Mouse (Mus musculus): ENCODE measurements at regions not wholly inside any gene's neighbourhood (a gene's known extent, or its start where the extent isn't known, plus 50 kb on each side); places are given as distances from the start of the nearest gene placed in this dataset.

DNA sequence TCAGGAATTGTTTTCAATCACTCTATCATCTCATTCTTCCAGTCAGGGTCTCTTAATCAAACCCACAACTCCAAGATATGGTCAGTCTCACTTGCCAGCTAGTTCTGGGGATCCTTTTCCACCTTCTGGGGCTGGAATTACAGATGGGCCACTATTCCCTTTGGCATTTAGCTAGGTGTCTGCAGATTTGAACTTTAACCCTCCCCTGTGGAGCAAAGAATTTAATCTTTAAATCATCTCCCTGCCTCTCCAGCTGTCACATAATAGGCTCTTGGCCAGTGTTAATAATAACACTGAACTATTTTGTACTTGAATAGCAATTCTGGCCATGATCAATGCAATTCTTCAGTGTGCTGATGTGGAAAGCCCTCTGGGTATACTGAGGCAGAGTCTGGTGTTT lies 435.0 kb upstream of the Tmem132c start:
- ATAC-seq (replicated peaks; ENCODE audit: low FRiP score), result no peak
- no peak overlapping the region for H3K27ac ChIP-seq
- no peaks in the 10 kb centered on the region for H3K27me3 ChIP-seq
- no peak overlapping the region for H3K9ac ChIP-seq
- no peak overlapping the region for H3K4me3 ChIP-seq (replicated peaks)
- H3K36me3 ChIP-seq, result no peaks in the 10 kb centered on the region
- no peak overlapping the region for H3K4me2 ChIP-seq
- peaks cover 2% of the 10 kb centered on the region; the same call in 1 of the 2 replicates for H3K9me3 ChIP-seq (replicated peaks)
- no peaks in the 10 kb centered on the region for H3K4me1 ChIP-seq

DNA sequence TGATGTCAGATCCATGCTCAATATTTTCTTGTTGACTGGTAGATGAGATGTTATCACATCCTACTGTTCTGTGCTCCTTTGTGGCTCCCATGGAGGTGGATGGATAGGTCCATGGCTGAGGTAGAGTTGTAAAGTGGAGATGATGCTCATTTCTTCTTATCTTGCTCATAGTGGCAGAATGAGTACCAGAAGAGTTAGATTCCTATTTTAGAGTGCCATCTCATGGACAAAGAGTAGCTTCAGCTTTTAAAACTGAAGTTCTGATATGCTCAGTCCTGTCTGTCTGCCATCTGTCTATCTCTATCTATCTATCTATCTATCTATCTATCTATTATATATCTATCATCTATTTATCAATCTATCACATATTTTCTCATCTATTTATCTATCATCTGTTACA lies 425.5 kb upstream of the Tmem132c start:
- Histone ChIP-seq H3K4me2 (no peak overlapping the region), H3K9ac (no peak overlapping the region)
- ATAC-seq (replicated peaks; ENCODE audit: low FRiP score), result no peak

DNA sequence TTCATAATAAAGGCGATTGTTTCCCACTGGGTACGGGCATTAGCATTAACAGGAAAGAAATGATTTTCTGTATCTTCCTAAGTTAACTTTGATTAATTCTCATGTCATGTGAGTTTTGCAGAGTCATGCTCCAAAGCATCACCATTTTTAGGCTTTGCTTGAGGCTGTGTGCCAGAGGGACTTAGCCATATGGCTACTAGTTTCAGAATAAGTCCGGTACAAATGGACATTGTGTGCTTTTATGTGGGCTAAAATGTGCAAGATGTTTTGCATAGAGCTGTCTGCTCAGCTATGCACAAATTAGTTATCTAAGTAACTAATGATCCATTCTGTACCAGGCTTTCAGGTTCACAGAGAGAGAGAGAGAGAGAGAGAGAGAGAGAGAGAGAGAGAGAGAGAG lies 406.2 kb upstream of the Tmem132c start:
- no peak overlapping the region for H3K27ac ChIP-seq
- ATAC-seq (replicated peaks; ENCODE audit: low FRiP score), result no peak
- H3K4me3 ChIP-seq (replicated peaks), result no peak overlapping the region
- no peaks in the 10 kb centered on the region for H3K9me3 ChIP-seq (replicated peaks)
- H3K27me3 ChIP-seq, result no peaks in the 10 kb centered on the region
- no peak overlapping the region for H3K9ac ChIP-seq
- no peaks in the 10 kb centered on the region for H3K4me1 ChIP-seq
- no peak overlapping the region for H3K4me2 ChIP-seq
- H3K36me3 ChIP-seq, result no peaks in the 10 kb centered on the region
- 93% methylated on average over 3 of the region's 3 CpGs for WGBS

More for the DNA sequence above, 425.5 kb upstream of the Tmem132c start:
- Histone ChIP-seq H3K4me1 (no peaks in the 10 kb centered on the region), H3K4me3 (replicated peaks) (no peak overlapping the region), H3K9me3 (replicated peaks) (peaks cover 8% of the 10 kb centered on the region; the same call in 1 of the 2 replicates), H3K27me3 (no peaks in the 10 kb centered on the region), H3K36me3 (no peaks in the 10 kb centered on the region), H3K27ac (no peak overlapping the region)

DNA sequence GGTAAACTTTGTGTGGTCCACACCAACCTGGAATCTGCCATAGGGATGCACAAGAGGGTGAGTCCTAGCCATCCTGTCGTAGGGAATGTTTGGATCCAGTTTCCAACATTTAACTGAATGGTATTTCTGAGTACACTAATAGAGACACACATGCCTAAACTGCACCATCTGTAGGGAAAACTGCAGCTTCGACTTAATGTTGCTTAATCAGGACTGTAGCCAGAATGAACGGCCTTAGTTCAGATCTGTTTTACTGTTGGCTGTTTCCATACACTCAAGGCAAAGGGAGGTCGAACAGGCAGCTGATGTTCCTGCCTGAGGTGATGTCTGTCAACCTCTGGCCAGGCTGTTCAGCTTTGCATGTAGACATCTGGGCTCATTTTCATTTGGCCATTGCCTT lies 399.0 kb upstream of the Tmem132c start:
- no peaks in the 10 kb centered on the region for H3K4me1 ChIP-seq
- no peak overlapping the region for H3K9ac ChIP-seq
- H3K36me3 ChIP-seq, result no peaks in the 10 kb centered on the region
- no peak overlapping the region for H3K27ac ChIP-seq
- H3K9me3 ChIP-seq (replicated peaks), result no peaks in the 10 kb centered on the region
- 72% methylated on average over 4 of the region's 4 CpGs for WGBS
- no peaks in the 10 kb centered on the region for H3K27me3 ChIP-seq
- no peak overlapping the region for H3K4me3 ChIP-seq (replicated peaks)
- ATAC-seq (replicated peaks; ENCODE audit: low FRiP score), result no peak
- H3K4me2 ChIP-seq, result no peak overlapping the region

DNA sequence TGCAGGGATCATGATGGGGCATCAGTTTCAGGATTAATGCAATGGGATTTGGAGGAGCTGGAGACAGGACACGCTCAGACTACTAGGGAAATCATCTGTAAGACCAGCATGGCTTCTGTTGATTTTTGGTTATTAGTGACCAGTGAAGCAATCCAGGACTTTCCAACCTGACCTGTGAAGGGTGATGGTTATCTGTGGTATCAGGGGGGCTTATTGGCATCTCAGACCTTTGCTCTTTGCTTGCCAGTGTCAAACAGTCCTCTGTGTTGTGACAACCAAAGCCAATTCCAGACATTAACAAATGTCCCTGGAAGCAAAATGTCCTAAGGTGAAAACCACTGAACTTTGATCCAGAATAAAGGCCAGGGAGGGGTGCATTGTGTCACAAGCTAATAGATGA lies 379.5 kb upstream of the Tmem132c start:
- no peak overlapping the region for H3K27ac ChIP-seq
- no peaks in the 10 kb centered on the region for H3K9me3 ChIP-seq (replicated peaks)
- H3K36me3 ChIP-seq, result no peaks in the 10 kb centered on the region
- H3K9ac ChIP-seq, result no peak overlapping the region
- 76% methylated on average over 1 of the region's 1 CpGs for WGBS
- no peak overlapping the region for H3K4me2 ChIP-seq
- no peaks in the 10 kb centered on the region for H3K4me1 ChIP-seq
- no peak overlapping the region for H3K4me3 ChIP-seq (replicated peaks)
- ATAC-seq (replicated peaks; ENCODE audit: low FRiP score), result no peak
- no peaks in the 10 kb centered on the region for H3K27me3 ChIP-seq

DNA sequence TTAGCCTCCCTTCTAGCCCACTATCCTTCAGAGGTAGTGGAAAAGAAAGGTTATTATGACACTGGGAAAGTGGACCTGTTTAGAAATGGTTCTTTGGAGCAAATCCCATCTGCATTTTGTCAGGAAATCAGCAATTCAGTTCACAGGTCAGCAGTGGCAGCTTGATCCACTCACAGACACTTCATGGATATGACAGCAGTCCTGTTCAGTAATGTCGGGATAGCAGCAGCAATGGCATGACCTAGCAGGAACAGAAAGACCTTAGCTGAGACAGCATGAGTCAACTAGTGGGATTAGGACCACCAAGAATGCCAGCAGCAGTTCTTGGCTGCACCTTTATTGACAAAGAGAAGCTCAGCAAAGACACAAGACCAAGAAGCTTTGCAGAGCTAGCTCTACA lies 365.8 kb upstream of the Tmem132c start:
- WGBS, result 64% methylated on average over 1 of the region's 1 CpGs
- no peaks in the 10 kb centered on the region for H3K27me3 ChIP-seq
- H3K4me1 ChIP-seq, result no peaks in the 10 kb centered on the region
- ATAC-seq (replicated peaks; ENCODE audit: low FRiP score), result no peak
- H3K4me3 ChIP-seq (replicated peaks), result no peak overlapping the region
- no peak overlapping the region for H3K9ac ChIP-seq
- no peak overlapping the region for H3K27ac ChIP-seq
- H3K9me3 ChIP-seq (replicated peaks), result no peaks in the 10 kb centered on the region
- no peaks in the 10 kb centered on the region for H3K36me3 ChIP-seq
- no peak overlapping the region for H3K4me2 ChIP-seq

DNA sequence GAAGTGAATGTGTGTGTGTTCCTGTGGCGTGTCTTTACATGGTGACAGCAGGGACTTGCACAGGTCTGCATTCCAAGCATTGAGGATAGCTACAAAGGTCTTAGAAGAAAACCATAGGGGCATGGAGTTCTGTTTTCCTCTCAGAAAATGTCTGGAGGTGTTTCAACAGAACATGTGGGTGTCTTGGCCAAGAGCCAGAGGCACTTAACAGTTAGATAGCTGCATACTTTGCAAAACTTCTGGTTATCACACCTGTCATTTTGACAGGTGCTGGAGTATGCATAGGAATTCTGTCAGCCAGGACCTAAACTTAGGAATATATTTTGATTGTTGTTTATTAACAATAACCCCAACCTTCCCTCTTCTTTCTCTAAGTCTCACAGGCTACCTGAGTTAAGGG lies 350.9 kb upstream of the Tmem132c start:
- Histone ChIP-seq H3K4me3 (replicated peaks) (no peak overlapping the region), H3K27ac (no peak overlapping the region), H3K4me2 (no peak overlapping the region), H3K9ac (no peak overlapping the region), H3K36me3 (no peaks in the 10 kb centered on the region), H3K9me3 (replicated peaks) (no peaks in the 10 kb centered on the region), H3K27me3 (no peaks in the 10 kb centered on the region), H3K4me1 (no peaks in the 10 kb centered on the region)
- 55% methylated on average over 1 of the region's 1 CpGs for WGBS
- no peak for ATAC-seq (replicated peaks; ENCODE audit: low FRiP score)

DNA sequence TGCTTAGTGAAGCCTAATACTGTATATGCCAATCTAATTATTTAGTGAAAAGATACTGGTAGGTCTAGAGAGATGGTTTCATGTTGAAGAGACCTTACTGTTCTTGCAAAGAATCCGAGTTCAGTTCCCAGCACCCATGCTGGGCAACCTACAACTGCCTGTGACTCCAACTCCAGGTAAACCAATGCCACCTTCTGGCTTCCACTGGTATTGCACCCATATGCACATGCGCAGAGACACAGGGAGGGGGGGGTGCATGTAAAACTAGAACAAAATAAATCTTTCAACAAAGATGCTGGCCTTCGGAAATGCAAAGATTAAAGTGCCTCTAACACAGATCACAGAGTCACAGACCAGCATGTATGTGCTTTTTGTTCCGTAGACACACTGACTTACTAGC lies 348.5 kb upstream of the Tmem132c start:
- no peaks in the 10 kb centered on the region for H3K9me3 ChIP-seq (replicated peaks)
- WGBS, result 94% methylated on average over 4 of the region's 4 CpGs

DNA sequence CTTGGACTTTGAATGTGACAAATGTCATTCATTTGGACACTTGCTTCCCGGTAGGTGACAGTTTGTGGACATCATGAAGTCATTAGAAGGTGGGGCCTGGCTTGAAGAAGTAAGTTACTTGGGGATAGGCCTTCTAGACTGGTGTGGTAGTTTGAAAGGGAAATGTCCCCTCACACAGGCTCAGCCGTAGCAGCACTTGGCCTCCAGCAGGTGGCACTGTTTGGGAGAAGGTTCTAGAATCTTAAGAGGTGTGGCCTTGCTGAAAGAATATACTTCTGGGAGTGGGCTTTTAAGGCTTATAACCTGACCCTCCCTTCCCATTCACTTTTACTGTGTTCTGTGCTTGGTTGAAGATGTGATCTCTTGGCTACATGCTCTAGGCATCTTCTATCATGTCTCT lies 331.5 kb upstream of the Tmem132c start:
- H3K4me1 ChIP-seq, result no peaks in the 10 kb centered on the region
- no peak overlapping the region for H3K4me2 ChIP-seq
- ATAC-seq (replicated peaks; ENCODE audit: low FRiP score), result no peak
- no peak overlapping the region for H3K4me3 ChIP-seq (replicated peaks)
- H3K36me3 ChIP-seq, result no peaks in the 10 kb centered on the region
- 88% methylated on average over 2 of the region's 2 CpGs for WGBS
- H3K9ac ChIP-seq, result no peak overlapping the region
- H3K27me3 ChIP-seq, result no peaks in the 10 kb centered on the region
- no peaks in the 10 kb centered on the region for H3K9me3 ChIP-seq (replicated peaks)
- H3K27ac ChIP-seq, result no peak overlapping the region

More for the DNA sequence above, 348.5 kb upstream of the Tmem132c start:
- Histone ChIP-seq H3K27ac (no peak overlapping the region), H3K36me3 (no peaks in the 10 kb centered on the region), H3K4me1 (no peaks in the 10 kb centered on the region), H3K27me3 (no peaks in the 10 kb centered on the region), H3K4me2 (no peak overlapping the region), H3K9ac (no peak overlapping the region), H3K4me3 (replicated peaks) (no peak overlapping the region)
- no peak for ATAC-seq (replicated peaks; ENCODE audit: low FRiP score)

DNA sequence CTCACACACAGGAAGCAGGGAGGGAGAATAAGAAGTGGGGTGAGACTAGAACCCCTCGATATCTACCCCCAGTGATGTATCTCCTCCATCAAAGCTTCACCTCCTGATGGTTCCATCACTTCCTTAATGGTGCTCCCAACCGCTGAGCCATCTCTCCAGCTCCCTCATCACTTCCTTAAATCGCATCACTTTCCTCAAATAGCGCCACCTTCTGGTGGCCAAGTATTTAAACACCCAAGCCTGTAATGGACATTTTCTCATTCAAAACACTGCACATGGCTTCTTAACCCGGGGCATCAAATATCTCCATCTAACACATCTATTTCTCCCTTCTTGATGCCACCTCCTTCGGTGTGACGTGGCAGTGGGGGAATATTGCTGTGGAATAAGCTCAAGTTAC lies 324.3 kb upstream of the Tmem132c start:
- no peak overlapping the region for H3K4me3 ChIP-seq (replicated peaks)
- ATAC-seq (replicated peaks; ENCODE audit: low FRiP score), result no peak
- H3K9me3 ChIP-seq (replicated peaks), result no peaks in the 10 kb centered on the region
- H3K9ac ChIP-seq, result no peak overlapping the region
- 73% methylated on average over 7 of the region's 7 CpGs for WGBS
- no peak overlapping the region for H3K4me2 ChIP-seq
- no peak overlapping the region for H3K27ac ChIP-seq
- no peaks in the 10 kb centered on the region for H3K4me1 ChIP-seq
- H3K36me3 ChIP-seq, result no peaks in the 10 kb centered on the region
- no peaks in the 10 kb centered on the region for H3K27me3 ChIP-seq

DNA sequence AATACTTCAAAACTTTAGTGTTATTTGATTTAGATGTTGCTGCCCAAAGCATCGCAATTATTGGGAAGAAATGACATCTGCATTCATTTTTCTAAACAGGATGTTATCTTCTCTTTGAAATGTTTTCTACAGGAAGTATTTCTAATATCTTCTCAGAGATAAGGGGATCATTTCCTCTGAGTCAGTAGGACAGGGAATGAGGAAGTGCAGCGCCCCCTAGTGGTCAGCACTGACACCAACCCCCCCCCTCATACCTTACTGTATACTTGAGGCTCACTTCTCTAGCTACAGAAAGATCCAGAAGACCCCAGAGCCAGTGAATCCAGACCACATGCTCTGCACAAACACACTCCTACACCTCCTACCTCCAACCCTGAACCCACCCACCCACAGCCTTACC lies 308.1 kb upstream of the Tmem132c start:
- no peaks in the 10 kb centered on the region for H3K4me1 ChIP-seq
- no peak overlapping the region for H3K4me3 ChIP-seq (replicated peaks)
- H3K4me2 ChIP-seq, result no peak overlapping the region
- 48% methylated on average over 2 of the region's 2 CpGs for WGBS
- no peak overlapping the region for H3K27ac ChIP-seq
- no peak overlapping the region for H3K9ac ChIP-seq
- H3K27me3 ChIP-seq, result no peaks in the 10 kb centered on the region
- H3K9me3 ChIP-seq (replicated peaks), result no peaks in the 10 kb centered on the region
- ATAC-seq (replicated peaks; ENCODE audit: low FRiP score), result no peak
- no peaks in the 10 kb centered on the region for H3K36me3 ChIP-seq

DNA sequence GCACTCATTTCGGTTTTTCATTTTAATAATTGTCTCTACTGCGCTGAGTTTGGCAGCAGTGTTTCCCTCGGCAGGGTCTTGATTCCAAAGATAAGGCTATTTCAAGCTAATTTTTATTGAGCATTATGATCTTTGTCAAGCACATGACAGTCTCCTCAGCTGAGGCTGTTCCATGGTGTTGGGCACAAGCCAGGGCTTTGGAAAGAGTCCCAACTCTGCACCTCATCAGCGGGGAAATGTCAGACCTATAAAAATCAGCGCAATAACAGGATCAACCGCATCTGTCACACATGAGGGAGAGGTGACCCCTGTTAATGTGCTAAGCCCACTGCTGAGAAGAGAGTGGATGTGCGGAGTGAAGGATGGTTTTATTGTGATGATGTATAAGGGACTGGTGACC lies 296.7 kb upstream of the Tmem132c start:
- ATAC-seq (replicated peaks; ENCODE audit: low FRiP score), result no peak
- H3K4me1 ChIP-seq, result no peaks in the 10 kb centered on the region
- H3K27ac ChIP-seq, result no peak overlapping the region
- H3K9me3 ChIP-seq (replicated peaks), result no peaks in the 10 kb centered on the region
- no peaks in the 10 kb centered on the region for H3K27me3 ChIP-seq
- no peak overlapping the region for H3K9ac ChIP-seq
- WGBS, result 73% methylated on average over 7 of the region's 7 CpGs
- no peaks in the 10 kb centered on the region for H3K36me3 ChIP-seq
- H3K4me3 ChIP-seq (replicated peaks), result no peak overlapping the region
- H3K4me2 ChIP-seq, result no peak overlapping the region

DNA sequence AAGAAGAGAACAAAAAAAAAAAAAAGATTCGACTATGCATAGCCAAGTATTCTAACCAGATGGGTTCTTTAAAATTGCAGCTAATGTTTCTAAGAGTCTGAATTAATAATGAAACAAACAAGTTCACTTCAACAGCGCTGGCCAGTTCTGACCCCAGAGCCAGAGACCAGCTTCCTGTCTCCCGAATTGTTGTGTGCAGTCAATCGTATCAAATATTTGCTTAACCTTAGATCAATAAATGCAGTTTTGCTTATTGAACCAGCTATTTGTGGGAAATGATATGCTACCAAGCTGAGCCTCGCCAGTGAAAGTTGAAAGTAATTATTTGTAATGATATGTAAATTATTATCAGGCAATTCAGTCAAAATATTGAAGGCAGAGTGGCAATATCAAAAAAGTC lies 287.4 kb upstream of the Tmem132c start:
- H3K9me3 ChIP-seq (replicated peaks), result no peaks in the 10 kb centered on the region
- H3K27me3 ChIP-seq, result no peaks in the 10 kb centered on the region
- H3K4me3 ChIP-seq (replicated peaks), result no peak overlapping the region
- 54% methylated on average over 5 of the region's 5 CpGs for WGBS
- ATAC-seq (replicated peaks; ENCODE audit: low FRiP score), result no peak
- no peak overlapping the region for H3K4me2 ChIP-seq
- H3K9ac ChIP-seq, result no peak overlapping the region
- no peaks in the 10 kb centered on the region for H3K36me3 ChIP-seq
- no peak overlapping the region for H3K27ac ChIP-seq
- H3K4me1 ChIP-seq, result no peaks in the 10 kb centered on the region

Measured in kidney, embryonic 15.5 days (tissue).